Mouse (Mus musculus): ENCODE results near the gene Gfra4. TPM values are rescaled to one million over a fixed set of nuclear protein-coding genes. Genes with fewer than 3 reads are reported as not detected.
A peak's percentile ranks its signal among the peaks of the same experiment; 100 is the strongest.

The Gfra4 gene
- polyA plus RNA-seq, 1 experiment from 2014 or later = 3.5 TPM

GRCm38 (mm10) chr2:131054646-131055264 lies 11.9 kb upstream of the Gfra4 start:
- H3K9me3 ChIP-seq (ENCODE audit: control insufficient read depth, low read length) = no peaks in the 10 kb centered on the region
- H3K4me2 ChIP-seq = peak overlapping the region; percentile 53
- peaks cover 20% of the 10 kb centered on the region for H3K4me1 ChIP-seq (replicated peaks; ENCODE audit: control insufficient read depth, insufficient read depth, low read length)
- H3K36me3 ChIP-seq (ENCODE audit: control insufficient read depth, insufficient read depth, low read length) = no peaks in the 10 kb centered on the region
- H3K9ac ChIP-seq (ENCODE audit: low read depth, low read length) = no peak overlapping the region
- peaks cover 61% of the 10 kb centered on the region for H3K27me3 ChIP-seq (replicated peaks; ENCODE audit: control insufficient read depth, insufficient read depth, low read length)
- no peak overlapping the region for H3K27ac ChIP-seq (ENCODE audit: low read depth, low read length)
- WGBS = 3% methylated on average over 21 of the region's 21 CpGs
- ATAC-seq (replicated peaks; ENCODE audit: low FRiP score) (no peak), DNase-seq (ENCODE audit: low spot score) (no peak)
- H3K4me3 ChIP-seq (ENCODE audit: low read depth, low read length) = peak overlapping the region; percentile 25

DNA sequence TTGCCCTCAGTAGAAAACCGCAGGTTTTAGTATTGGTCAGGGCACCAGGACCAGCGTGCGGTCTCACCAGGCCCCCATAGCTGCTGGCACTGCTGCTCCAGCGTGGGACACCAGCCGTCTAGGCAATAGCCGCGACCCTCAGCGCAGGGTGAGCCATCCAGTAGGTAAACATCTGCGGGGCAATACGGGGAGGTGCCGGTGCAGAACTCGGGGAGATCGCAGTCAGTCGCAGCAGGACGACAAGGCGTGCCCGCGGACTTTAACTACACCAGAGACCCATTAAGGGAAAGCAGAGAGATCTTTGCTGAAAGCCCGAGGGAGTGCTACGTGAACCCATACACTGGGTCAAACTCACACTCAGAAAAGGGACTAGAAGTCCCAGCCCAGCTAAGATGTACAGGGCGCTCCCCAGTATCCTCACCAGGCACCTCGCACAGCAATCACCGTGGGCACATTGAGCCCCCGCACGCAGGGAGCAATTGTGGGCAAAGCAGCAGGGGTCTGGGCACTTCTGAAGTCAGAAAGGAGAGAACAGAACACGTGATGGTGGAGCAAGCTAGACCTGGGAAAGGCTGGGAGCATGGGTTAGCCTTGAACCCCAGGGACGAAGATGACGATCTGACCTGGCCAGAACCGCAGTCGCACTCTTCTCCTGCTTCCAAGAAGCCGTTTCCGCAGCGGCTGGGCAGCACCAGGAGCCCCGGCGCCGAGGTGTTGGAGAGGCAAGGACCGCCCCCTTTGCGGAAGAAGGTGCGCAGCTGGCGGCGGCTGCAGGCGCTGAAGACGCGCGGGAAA lies 11.2 kb upstream of the Gfra4 start:
- Histone ChIP-seq H3K9ac (ENCODE audit: low read depth, low read length) (no peak overlapping the region), H3K27me3 (replicated peaks; ENCODE audit: control insufficient read depth, insufficient read depth, low read length) (peaks cover 61% of the 10 kb centered on the region), H3K27ac (ENCODE audit: low read depth, low read length) (no peak overlapping the region), H3K4me2 (peak overlapping the region; percentile 53), H3K4me3 (ENCODE audit: low read depth, low read length) (peak overlapping the region; percentile 25), H3K4me1 (replicated peaks; ENCODE audit: control insufficient read depth, insufficient read depth, low read length) (peaks cover 20% of the 10 kb centered on the region), H3K9me3 (ENCODE audit: control insufficient read depth, low read length) (no peaks in the 10 kb centered on the region), H3K36me3 (ENCODE audit: control insufficient read depth, insufficient read depth, low read length) (no peaks in the 10 kb centered on the region)
- 2% methylated on average over 45 of the region's 45 CpGs for WGBS
- DNase-seq (ENCODE audit: low spot score) (no peak), ATAC-seq (replicated peaks; ENCODE audit: low FRiP score) (no peak)

DNA sequence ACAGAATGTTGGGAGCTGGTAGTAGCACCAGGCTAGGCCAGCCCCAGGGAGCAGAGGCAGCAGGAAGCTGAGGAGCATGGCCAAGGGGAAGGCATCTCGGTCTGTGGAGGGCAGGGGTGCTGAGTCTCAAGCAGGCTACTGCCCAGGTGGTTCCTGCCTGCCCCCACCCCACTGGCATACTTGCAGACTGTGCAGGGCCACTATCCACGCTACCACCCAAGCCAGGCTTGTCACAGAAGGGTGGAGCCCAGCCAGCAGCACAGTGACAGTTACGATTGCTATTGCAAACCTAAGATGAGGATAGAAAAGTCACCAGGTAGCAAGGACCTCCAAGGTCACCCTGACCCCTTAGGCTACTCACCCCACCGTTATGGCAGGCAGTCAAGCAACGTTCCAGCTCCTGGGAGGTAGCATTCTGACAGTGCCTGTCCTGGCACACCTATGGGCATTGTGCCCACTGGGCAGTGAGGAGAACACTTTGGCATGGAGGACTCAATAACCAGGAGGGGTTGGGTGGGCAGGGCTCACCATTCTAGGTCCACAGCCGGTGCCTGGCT lies 10.1 kb upstream of the Gfra4 start:
- Histone ChIP-seq H3K36me3 (ENCODE audit: control insufficient read depth, insufficient read depth, low read length) (no peaks in the 10 kb centered on the region), H3K4me1 (replicated peaks; ENCODE audit: control insufficient read depth, insufficient read depth, low read length) (peaks cover 20% of the 10 kb centered on the region), H3K4me2 (no peak overlapping the region), H3K27ac (ENCODE audit: low read depth, low read length) (no peak overlapping the region), H3K9me3 (ENCODE audit: control insufficient read depth, low read length) (no peaks in the 10 kb centered on the region), H3K9ac (ENCODE audit: low read depth, low read length) (no peak overlapping the region), H3K4me3 (ENCODE audit: low read depth, low read length) (no peak overlapping the region), H3K27me3 (replicated peaks; ENCODE audit: control insufficient read depth, insufficient read depth, low read length) (peaks cover 61% of the 10 kb centered on the region)
- WGBS = 61% methylated on average over 6 of the region's 6 CpGs
- 0 out of 2 replicates have a peak, but pooled peaks have one; percentile 16 for ATAC-seq (replicated peaks; ENCODE audit: low FRiP score)
- no peak for DNase-seq (ENCODE audit: low spot score)

DNA sequence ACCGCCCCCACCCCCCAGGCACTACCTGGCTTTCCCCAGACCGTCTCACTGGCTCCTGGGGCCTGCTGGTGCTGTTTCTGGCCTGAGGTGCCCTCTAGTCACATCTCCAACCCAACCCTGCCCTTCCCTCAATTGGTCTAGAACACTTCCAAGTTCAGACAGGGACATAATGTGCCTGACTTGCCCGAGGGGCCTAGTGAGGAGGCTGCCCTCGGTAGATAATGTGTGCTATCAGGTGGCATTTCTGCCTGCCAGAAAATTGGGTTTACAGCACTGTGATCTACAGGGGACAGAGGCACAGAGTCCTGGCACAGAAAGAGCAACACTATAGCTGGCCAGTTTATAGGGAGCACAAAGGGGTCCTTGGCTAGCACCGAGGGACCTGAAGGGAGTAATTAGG lies 9.2 kb upstream of the Gfra4 start:
- Histone ChIP-seq H3K9ac (ENCODE audit: low read depth, low read length) (no peak overlapping the region), H3K4me3 (ENCODE audit: low read depth, low read length) (no peak overlapping the region), H3K36me3 (ENCODE audit: control insufficient read depth, insufficient read depth, low read length) (no peaks in the 10 kb centered on the region), H3K4me2 (no peak overlapping the region), H3K9me3 (ENCODE audit: control insufficient read depth, low read length) (no peaks in the 10 kb centered on the region), H3K27ac (ENCODE audit: low read depth, low read length) (no peak overlapping the region), H3K27me3 (replicated peaks; ENCODE audit: control insufficient read depth, insufficient read depth, low read length) (peaks cover 60% of the 10 kb centered on the region), H3K4me1 (replicated peaks; ENCODE audit: control insufficient read depth, insufficient read depth, low read length) (peaks cover 20% of the 10 kb centered on the region)
- peak; percentile 53; the same call in 1 of the 2 replicates for ATAC-seq (replicated peaks; ENCODE audit: low FRiP score)
- DNase-seq (ENCODE audit: low spot score) = no peak
- WGBS = 59% methylated on average over 5 of the region's 5 CpGs

- Histone ChIP-seq H3K4me2 (no peak overlapping the region), H3K9me3 (ENCODE audit: control insufficient read depth, low read length) (no peaks in the 10 kb centered on the region), H3K36me3 (ENCODE audit: control insufficient read depth, insufficient read depth, low read length) (no peaks in the 10 kb centered on the region), H3K27me3 (replicated peaks; ENCODE audit: control insufficient read depth, insufficient read depth, low read length) (peaks cover 32% of the 10 kb centered on the region), H3K27ac (ENCODE audit: low read depth, low read length) (no peak overlapping the region), H3K4me1 (replicated peaks; ENCODE audit: control insufficient read depth, insufficient read depth, low read length) (0 out of 2 replicates have a peak, but pooled peaks cover 2% of the 10 kb centered on the region), H3K4me3 (ENCODE audit: low read depth, low read length) (no peak overlapping the region), H3K9ac (ENCODE audit: low read depth, low read length) (no peak overlapping the region)
- DNase-seq (ENCODE audit: low spot score) = no peak
- no peak for ATAC-seq (replicated peaks; ENCODE audit: low FRiP score)
- WGBS = 73% methylated on average over 2 of the region's 2 CpGs
Observed at GRCm38 (mm10) chr2:131046025-131046424, 3.1 kb upstream of the Gfra4 start.

GRCm38 (mm10) chr2:131044989-131045720 lies 2.3 kb upstream of the Gfra4 start:
- Histone ChIP-seq H3K4me2 (no peak overlapping the region), H3K27ac (ENCODE audit: low read depth, low read length) (no peak overlapping the region), H3K9ac (ENCODE audit: low read depth, low read length) (no peak overlapping the region), H3K27me3 (replicated peaks; ENCODE audit: control insufficient read depth, insufficient read depth, low read length) (peaks cover 40% of the 10 kb centered on the region), H3K36me3 (ENCODE audit: control insufficient read depth, insufficient read depth, low read length) (no peaks in the 10 kb centered on the region), H3K9me3 (ENCODE audit: control insufficient read depth, low read length) (no peaks in the 10 kb centered on the region), H3K4me1 (replicated peaks; ENCODE audit: control insufficient read depth, insufficient read depth, low read length) (0 out of 2 replicates have a peak, but pooled peaks cover 2% of the 10 kb centered on the region), H3K4me3 (ENCODE audit: low read depth, low read length) (no peak overlapping the region)
- 0 out of 2 replicates have a peak, but pooled peaks have one; percentile 5 for ATAC-seq (replicated peaks; ENCODE audit: low FRiP score)
- WGBS = 66% methylated on average over 9 of the region's 9 CpGs
- no peak for DNase-seq (ENCODE audit: low spot score)

GRCm38 (mm10) chr2:131044354-131044852 lies 1.5 kb upstream of the Gfra4 start:
- Histone ChIP-seq H3K4me1 (replicated peaks; ENCODE audit: control insufficient read depth, insufficient read depth, low read length) (0 out of 2 replicates have a peak, but pooled peaks cover 2% of the 10 kb centered on the region), H3K4me2 (no peak overlapping the region), H3K4me3 (ENCODE audit: low read depth, low read length) (no peak overlapping the region), H3K27me3 (replicated peaks; ENCODE audit: control insufficient read depth, insufficient read depth, low read length) (peaks cover 48% of the 10 kb centered on the region), H3K27ac (ENCODE audit: low read depth, low read length) (no peak overlapping the region), H3K9ac (ENCODE audit: low read depth, low read length) (no peak overlapping the region), H3K36me3 (ENCODE audit: control insufficient read depth, insufficient read depth, low read length) (no peaks in the 10 kb centered on the region), H3K9me3 (ENCODE audit: control insufficient read depth, low read length) (no peaks in the 10 kb centered on the region)
- 11% methylated on average over 7 of the region's 7 CpGs for WGBS
- no peak for DNase-seq (ENCODE audit: low spot score)
- no peak for ATAC-seq (replicated peaks; ENCODE audit: low FRiP score)

Measured in liver, embryonic 11.5 days (tissue).